Mouse (Mus musculus) heart, adult 8-10 months (tissue): Measurements from ENCODE around the gene Ncam1. TPM values are rescaled to one million over a fixed set of nuclear protein-coding genes. Genes with fewer than 3 reads are reported as not detected.

Source experiments
- DNase-seq: peaks from one replicate; pipeline ENCODE4 v3.0.0; 2022; ENCODE audit warnings: low spot score
- total RNA-seq, 4 experiments: library from RNA; stranded (reverse); gene quantifications; 2 replicates each; pipeline ENCODE4 v1.2.4; 2022

Gene Ncam1
- total RNA-seq = 1 to 10 TPM; 3.1 to 4.0 (median 3.3) TPM

- peak; percentile 52 for DNase-seq
Observed at GRCm38 (mm10) chr9:49798806-49799205, at the start of gene Ncam1. Ncam1 (minus strand) TSS chr9:49798925.

- DNase-seq = no peak
Observed at GRCm38 (mm10) chr9:49834013-49834412, 35.3 kb upstream of the Ncam1 start.

- no peak for DNase-seq
Observed at GRCm38 (mm10) chr9:49827671-49828070, 28.9 kb upstream of the Ncam1 start.

DNA sequence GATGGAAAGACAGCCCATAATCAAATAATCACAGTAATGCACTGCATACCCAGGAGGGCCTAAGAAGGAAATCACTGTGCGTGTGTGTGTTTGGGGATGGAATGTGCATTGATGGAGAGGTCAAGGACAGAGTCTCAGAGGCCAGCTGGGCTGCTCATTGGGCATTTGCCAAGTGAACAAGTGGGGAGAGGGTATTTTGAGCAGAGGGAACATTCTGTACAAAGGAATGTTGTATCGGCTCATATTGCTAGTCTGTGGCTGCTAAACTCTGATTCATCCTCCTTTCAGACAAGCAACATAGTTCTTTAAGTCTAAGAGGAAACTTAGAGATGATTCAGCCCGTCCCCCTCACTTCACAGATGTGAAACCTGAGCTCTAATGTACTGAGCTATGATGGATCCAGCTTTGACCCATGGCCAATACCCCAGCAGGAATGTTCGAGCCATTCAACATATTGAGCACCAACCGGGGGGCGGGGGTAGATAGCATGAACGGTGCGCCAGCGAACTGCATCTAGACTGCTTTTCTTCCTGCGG lies 17.5 kb upstream of the Ncam1 start:
- DNase-seq = no peak

- DNase-seq = no peak
Observed at GRCm38 (mm10) chr9:49814442-49814841, 15.7 kb upstream of the Ncam1 start.

- no peak for DNase-seq
Observed at GRCm38 (mm10) chr9:49803222-49803621, 4.5 kb upstream of the Ncam1 start.

- DNase-seq = peak; percentile 6
Observed at GRCm38 (mm10) chr9:49797821-49798571, 729 bp downstream of the Ncam1 start.

- DNase-seq = no peak
Observed at GRCm38 (mm10) chr9:49797508-49797820, 1.3 kb downstream of the Ncam1 start.

- no peak for DNase-seq
Observed at GRCm38 (mm10) chr9:49796618-49797507, 1.9 kb downstream of the Ncam1 start.

GRCm38 (mm10) chr9:49795881-49796280 lies 2.8 kb downstream of the Ncam1 start:
- DNase-seq = no peak

DNA sequence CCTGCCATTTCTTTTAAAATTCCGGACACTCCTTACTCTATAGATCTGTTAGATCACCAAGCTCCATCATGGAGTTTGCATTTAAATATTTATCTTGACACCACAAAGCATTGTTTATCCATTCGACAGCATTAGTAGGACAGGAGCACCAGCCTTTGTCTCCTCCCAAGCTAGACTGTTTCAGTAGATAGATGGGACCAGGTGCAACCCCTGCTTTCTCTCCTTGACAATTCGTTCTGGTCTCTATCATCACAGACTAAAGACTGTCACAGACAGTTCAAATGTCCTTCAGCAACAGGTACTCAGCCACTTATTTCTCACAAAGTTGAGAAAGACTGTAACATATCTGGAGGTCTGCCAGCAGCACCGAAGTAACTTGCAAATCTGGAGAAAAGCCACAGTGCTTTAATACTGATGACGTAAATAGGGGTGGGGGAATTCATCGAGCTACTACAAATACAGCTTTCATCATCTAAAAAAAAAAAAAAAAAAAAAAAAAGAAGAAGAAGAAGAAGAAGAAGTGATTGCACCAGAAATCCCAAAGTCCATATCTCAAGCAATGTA lies 4.7 kb downstream of the Ncam1 start:
- no peak for DNase-seq

GRCm38 (mm10) chr9:49793241-49793640 lies 5.5 kb downstream of the Ncam1 start:
- DNase-seq = no peak

DNA sequence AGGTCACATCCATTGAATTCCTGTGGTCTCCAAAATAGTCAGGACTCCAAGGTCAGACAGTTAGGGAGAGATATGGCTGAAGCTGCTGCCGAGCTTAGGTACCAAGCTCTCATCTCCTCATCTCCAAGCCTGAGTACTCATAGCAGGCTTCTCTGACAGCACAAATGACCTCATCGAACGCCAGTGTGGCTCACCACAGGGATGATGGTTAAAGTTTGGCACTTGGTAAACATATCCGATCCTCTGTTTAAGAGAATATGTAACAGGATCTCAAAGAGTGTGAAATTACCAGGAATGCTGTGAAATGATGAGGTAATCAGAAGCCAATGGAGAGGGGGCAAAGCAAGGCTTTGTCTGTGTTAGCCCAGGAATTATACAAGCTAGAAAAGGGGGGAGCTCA lies 6.1 kb downstream of the Ncam1 start:
- no peak for DNase-seq

DNA sequence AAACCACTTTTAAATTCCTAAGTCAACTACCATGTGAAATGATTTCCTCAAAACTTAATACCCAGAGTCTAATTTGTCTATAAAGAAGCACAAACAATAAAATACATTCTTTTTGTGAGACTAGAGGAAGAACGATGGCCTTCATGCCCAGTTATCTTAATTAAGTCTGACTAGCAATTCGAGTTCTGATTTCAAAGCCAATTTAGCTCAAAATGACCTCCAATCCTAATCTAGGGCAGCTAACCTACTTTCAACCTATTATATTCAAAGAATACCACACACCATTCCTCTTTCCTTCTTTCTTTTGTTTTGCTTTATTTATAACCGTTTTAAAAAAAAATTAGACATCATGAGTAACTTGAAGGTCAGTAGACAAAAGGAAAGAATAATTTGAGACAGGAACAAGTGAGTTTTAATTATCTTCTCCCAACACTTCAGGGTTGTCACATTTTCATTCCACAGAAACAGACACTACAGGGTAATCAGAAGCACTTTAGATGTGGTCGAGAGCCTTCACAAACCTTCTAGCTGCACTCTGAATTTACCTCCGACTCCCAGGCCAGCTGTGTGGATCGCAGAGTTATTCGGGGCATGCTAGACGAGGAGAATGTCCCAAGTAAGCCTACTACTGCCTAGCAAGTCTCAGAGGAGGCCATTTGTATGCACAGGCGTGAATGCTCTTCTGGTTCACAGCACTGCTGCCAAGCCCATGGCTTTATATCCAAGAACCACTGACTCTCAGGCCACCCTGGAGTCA lies 17.5 kb downstream of the Ncam1 start:
- DNase-seq = no peak

GRCm38 (mm10) chr9:49777015-49777637 lies 21.6 kb downstream of the Ncam1 start:
- DNase-seq = no peak

DNA sequence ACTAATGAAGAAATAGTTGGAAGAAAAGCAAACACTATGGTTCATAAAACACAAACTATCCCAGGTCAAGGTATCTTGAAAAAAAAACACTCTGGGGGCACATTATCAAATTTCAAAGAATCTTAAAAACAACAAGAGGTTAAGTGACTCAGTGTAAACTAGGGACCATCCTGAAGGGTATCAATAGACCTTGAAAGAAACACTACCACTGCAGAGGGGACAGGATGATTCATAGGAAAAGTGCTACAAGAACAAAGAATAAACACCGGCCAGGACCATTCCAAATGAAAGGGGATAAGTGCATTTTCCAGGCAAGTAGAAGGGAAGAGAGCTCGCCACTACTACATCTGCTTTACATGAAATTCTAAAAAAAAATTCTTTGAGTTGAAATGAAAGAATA lies 32.1 kb downstream of the Ncam1 start:
- DNase-seq = no peak

DNA sequence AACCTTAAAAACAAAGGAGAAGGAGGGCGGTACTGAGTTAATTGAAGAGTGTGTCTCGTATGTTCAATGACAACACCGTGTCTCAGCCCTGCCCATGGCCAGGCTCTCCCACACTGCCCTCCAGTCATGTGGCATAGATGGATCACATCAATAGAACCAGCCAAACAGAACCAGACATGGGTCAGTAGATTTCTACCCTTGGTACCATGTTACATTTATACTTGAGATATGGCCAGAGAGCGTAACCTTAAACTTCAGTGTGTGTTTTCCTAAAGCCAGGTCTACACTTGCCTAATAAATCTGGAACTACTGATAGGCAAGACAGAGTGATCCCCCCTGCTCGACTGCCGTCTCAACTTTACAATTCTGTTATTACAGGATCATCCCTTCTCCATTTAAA lies 38.2 kb downstream of the Ncam1 start:
- no peak for DNase-seq

- no peak for DNase-seq
Observed at GRCm38 (mm10) chr9:49758436-49758835, 40.3 kb downstream of the Ncam1 start.

DNA sequence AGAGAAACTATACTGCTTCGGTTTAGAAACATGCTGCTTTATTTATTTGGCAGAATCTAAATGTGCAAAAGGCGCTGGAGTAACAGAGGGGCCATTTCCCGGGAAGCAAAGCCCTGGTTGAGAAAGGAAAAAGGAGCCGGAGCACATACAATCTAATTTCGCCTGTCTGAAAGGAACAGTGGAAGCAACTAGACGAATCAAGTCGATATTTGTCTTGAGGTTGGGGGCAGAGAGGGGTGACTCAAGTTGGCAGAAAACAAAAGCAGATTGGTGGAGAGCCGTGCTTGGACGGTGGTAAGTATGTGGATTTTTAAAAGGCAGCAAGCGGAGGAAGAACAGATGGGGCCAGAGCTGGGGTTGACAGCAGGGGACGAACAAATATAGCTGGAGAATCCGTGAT lies 40.7 kb downstream of the Ncam1 start:
- DNase-seq = no peak

DNA sequence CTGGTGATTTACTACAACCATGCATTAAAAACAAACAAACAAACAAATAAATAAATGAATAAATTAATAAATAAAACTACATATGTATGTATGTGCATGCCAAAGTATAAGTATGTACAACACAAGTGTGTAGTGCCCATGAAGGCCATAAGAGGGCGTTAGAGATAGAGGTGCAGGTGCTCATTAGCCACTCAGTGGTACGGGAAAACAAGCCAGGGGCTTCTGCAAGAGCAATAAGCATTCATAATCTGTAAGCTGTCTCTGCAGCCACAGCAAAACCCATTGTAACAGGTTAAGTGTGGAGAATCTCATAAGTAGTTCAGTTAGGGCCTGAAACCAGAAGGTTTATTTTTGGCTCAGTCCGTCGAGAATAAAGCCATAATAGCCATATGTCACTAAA lies 41.1 kb downstream of the Ncam1 start:
- no peak for DNase-seq

DNA sequence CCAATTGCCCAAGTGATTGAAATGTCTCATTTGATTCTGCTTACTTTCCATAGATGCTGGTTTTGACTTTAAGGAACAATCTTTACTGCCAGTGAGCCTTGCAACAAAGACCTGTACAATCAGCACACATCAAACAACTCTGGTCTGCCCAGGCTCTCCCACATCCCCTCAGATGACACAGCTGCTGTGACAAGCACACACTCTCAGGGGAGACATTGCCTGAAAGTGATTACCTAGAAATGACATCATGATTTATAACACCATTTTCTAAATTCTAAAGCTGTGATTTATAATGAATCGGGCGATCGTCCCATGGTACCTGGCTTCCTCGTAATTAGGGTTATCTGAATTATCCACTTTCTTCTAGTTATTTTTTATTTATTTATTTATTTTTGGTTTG lies 42.0 kb downstream of the Ncam1 start:
- no peak for DNase-seq
